Mouse (Mus musculus): ENCODE measurements around the gene Mblac1. TPM values are rescaled to one million over a fixed set of nuclear protein-coding genes. Genes with fewer than 3 reads are reported as not detected.

The Mblac1 gene
- polyA plus RNA-seq (2015; fragmentation: Nextera tagmentation; extraction: Ambion mirVana) = 5.8 and 5.9 TPM in 2 replicates

- Histone ChIP-seq H3K27ac (replicated peaks) (peak within 1 kb of the TSS; percentile 87), H3K4me3 (peak within 1 kb of the TSS; percentile 80), H3K27me3 (replicated peaks) (no peaks in the 10 kb centered on the region), H3K36me3 (peaks cover 39% of the 10 kb centered on the region), H3K9ac (peak within 1 kb of the TSS; percentile 92), H3K9me3 (no peaks in the 10 kb centered on the region), H3K4me1 (peaks cover 17% of the 10 kb centered on the region), H3K4me2 (peak within 1 kb of the TSS; percentile 99)
- 7% methylated on average over 54 of the region's 54 CpGs for WGBS
- ATAC-seq (ENCODE audit: extremely low read depth, insufficient number of reproducible peaks, low FRiP score, low TSS enrichment) = peak; percentile 64
These were observed at the start of gene Mblac1 for GRCm38 (mm10) chr5:138193771-138194727. Mblac1 (plus strand) TSS chr5:138194314.

- no peaks in the 10 kb centered on the region for H3K9me3 ChIP-seq
- H3K27me3 ChIP-seq (replicated peaks) = no peaks in the 10 kb centered on the region
- H3K27ac ChIP-seq (replicated peaks) = no peak overlapping the region
- peak overlapping the region; percentile 90 for H3K9ac ChIP-seq
- WGBS = 81% methylated on average over 3 of the region's 3 CpGs
- H3K4me1 ChIP-seq = peaks cover 11% of the 10 kb centered on the region
- H3K4me3 ChIP-seq = peak overlapping the region; percentile 80
- ATAC-seq (ENCODE audit: extremely low read depth, insufficient number of reproducible peaks, low FRiP score, low TSS enrichment) = no peak
- peak overlapping the region; percentile 87 for H3K4me2 ChIP-seq
- peaks cover 32% of the 10 kb centered on the region for H3K36me3 ChIP-seq
These were observed 39.7 kb upstream of the Mblac1 start for GRCm38 (mm10) chr5:138154390-138154789.

GRCm38 (mm10) chr5:138155443-138155976 lies 38.6 kb upstream of the Mblac1 start, which contains the start of gene Zfp113:
Zfp113 (minus strand) TSS chr5:138155744.
- WGBS = under 1% methylated on average over 31 of the region's 31 CpGs
- peak within 1 kb of the TSS; percentile 92 for H3K27ac ChIP-seq (replicated peaks)
- peak within 1 kb of the TSS; percentile 90 for H3K9ac ChIP-seq
- H3K4me3 ChIP-seq = peak within 1 kb of the TSS; percentile 80
- H3K36me3 ChIP-seq = peaks cover 27% of the 10 kb centered on the region
- no peaks in the 10 kb centered on the region for H3K27me3 ChIP-seq (replicated peaks)
- H3K4me1 ChIP-seq = peaks cover 14% of the 10 kb centered on the region
- peak within 1 kb of the TSS; percentile 87 for H3K4me2 ChIP-seq
- ATAC-seq (ENCODE audit: extremely low read depth, insufficient number of reproducible peaks, low FRiP score, low TSS enrichment) = peak; percentile 84
- no peaks in the 10 kb centered on the region for H3K9me3 ChIP-seq

- Histone ChIP-seq H3K9ac (peak overlapping the region; percentile 95), H3K9me3 (no peaks in the 10 kb centered on the region), H3K27me3 (replicated peaks) (no peaks in the 10 kb centered on the region), H3K27ac (replicated peaks) (peak overlapping the region; percentile 65), H3K36me3 (peaks cover 32% of the 10 kb centered on the region), H3K4me3 (peak overlapping the region; percentile 89), H3K4me2 (peak overlapping the region; percentile 87), H3K4me1 (peaks cover 23% of the 10 kb centered on the region)
- 61% methylated on average over 7 of the region's 7 CpGs for WGBS
- no peak for ATAC-seq (ENCODE audit: extremely low read depth, insufficient number of reproducible peaks, low FRiP score, low TSS enrichment)
These were observed 33.8 kb upstream of the Mblac1 start for GRCm38 (mm10) chr5:138160224-138160762.

- Histone ChIP-seq H3K27me3 (replicated peaks) (no peaks in the 10 kb centered on the region), H3K9ac (peak within 1 kb of the TSS; percentile 95), H3K4me1 (peaks cover 21% of the 10 kb centered on the region), H3K4me2 (peak within 1 kb of the TSS; percentile 87), H3K36me3 (peaks cover 40% of the 10 kb centered on the region), H3K4me3 (peak within 1 kb of the TSS; percentile 89), H3K27ac (replicated peaks) (peak within 1 kb of the TSS; percentile 79), H3K9me3 (no peaks in the 10 kb centered on the region)
- ATAC-seq (ENCODE audit: extremely low read depth, insufficient number of reproducible peaks, low FRiP score, low TSS enrichment) = peak; percentile 87
- WGBS = 1% methylated on average over 42 of the region's 42 CpGs
These were observed 33.1 kb upstream of the Mblac1 start, which contains the start of gene Cops6 for GRCm38 (mm10) chr5:138160842-138161665. Cops6 (plus strand) TSS chr5:138161071.

GRCm38 (mm10) chr5:138163046-138163445 lies 31.1 kb upstream of the Mblac1 start:
- H3K27ac ChIP-seq (replicated peaks) = no peak overlapping the region
- 67% methylated on average over 6 of the region's 6 CpGs for WGBS
- no peak overlapping the region for H3K4me2 ChIP-seq
- H3K9ac ChIP-seq = no peak overlapping the region
- H3K27me3 ChIP-seq (replicated peaks) = no peaks in the 10 kb centered on the region
- H3K4me1 ChIP-seq = peaks cover 21% of the 10 kb centered on the region
- no peak overlapping the region for H3K4me3 ChIP-seq
- ATAC-seq (ENCODE audit: extremely low read depth, insufficient number of reproducible peaks, low FRiP score, low TSS enrichment) = no peak
- H3K9me3 ChIP-seq = no peaks in the 10 kb centered on the region
- H3K36me3 ChIP-seq = peaks cover 60% of the 10 kb centered on the region

- H3K9ac ChIP-seq = no peak overlapping the region
- no peaks in the 10 kb centered on the region for H3K27me3 ChIP-seq (replicated peaks)
- H3K36me3 ChIP-seq = peaks cover 66% of the 10 kb centered on the region
- 75% methylated on average over 10 of the region's 10 CpGs for WGBS
- no peak for ATAC-seq (ENCODE audit: extremely low read depth, insufficient number of reproducible peaks, low FRiP score, low TSS enrichment)
- peaks cover 21% of the 10 kb centered on the region for H3K4me1 ChIP-seq
- H3K4me3 ChIP-seq = no peak overlapping the region
- H3K27ac ChIP-seq (replicated peaks) = no peak overlapping the region
- H3K9me3 ChIP-seq = no peaks in the 10 kb centered on the region
- no peak overlapping the region for H3K4me2 ChIP-seq
These were observed 30.5 kb upstream of the Mblac1 start for GRCm38 (mm10) chr5:138163610-138164009.

GRCm38 (mm10) chr5:138165594-138165993 lies 28.5 kb upstream of the Mblac1 start:
- ATAC-seq (ENCODE audit: extremely low read depth, insufficient number of reproducible peaks, low FRiP score, low TSS enrichment) = no peak
- Histone ChIP-seq H3K4me1 (peaks cover 29% of the 10 kb centered on the region), H3K9ac (no peak overlapping the region), H3K9me3 (no peaks in the 10 kb centered on the region), H3K27me3 (replicated peaks) (no peaks in the 10 kb centered on the region), H3K4me2 (no peak overlapping the region), H3K27ac (replicated peaks) (no peak overlapping the region), H3K36me3 (peaks cover 78% of the 10 kb centered on the region), H3K4me3 (no peak overlapping the region)
- 73% methylated on average over 8 of the region's 8 CpGs for WGBS

- ATAC-seq (ENCODE audit: extremely low read depth, insufficient number of reproducible peaks, low FRiP score, low TSS enrichment) = peak; percentile 79
- peaks cover 27% of the 10 kb centered on the region for H3K4me1 ChIP-seq
- peak overlapping the region; percentile 95 for H3K27ac ChIP-seq (replicated peaks)
- peak overlapping the region; percentile 90 for H3K4me2 ChIP-seq
- H3K36me3 ChIP-seq = peaks cover 68% of the 10 kb centered on the region
- peak overlapping the region; percentile 88 for H3K9ac ChIP-seq
- H3K4me3 ChIP-seq = peak overlapping the region; percentile 73
- H3K27me3 ChIP-seq (replicated peaks) = no peaks in the 10 kb centered on the region
- under 1% methylated on average over 47 of the region's 47 CpGs for WGBS
- no peaks in the 10 kb centered on the region for H3K9me3 ChIP-seq
These were observed 23.1 kb upstream of the Mblac1 start for GRCm38 (mm10) chr5:138170936-138171561.

GRCm38 (mm10) chr5:138171695-138172491 lies 22.2 kb upstream of the Mblac1 start, which contains the start of the genes Ap4m1 and Mcm7:
Ap4m1 (plus strand) TSS chr5:138172002.
Mcm7 (minus strand) TSS chr5:138172422.
- Histone ChIP-seq H3K9me3 (no peaks in the 10 kb centered on the region), H3K4me1 (peaks cover 27% of the 10 kb centered on the region), H3K4me3 (peak within 1 kb of the TSS; percentile 73), H3K27ac (replicated peaks) (peak within 1 kb of the TSS; percentile 95), H3K36me3 (peaks cover 68% of the 10 kb centered on the region), H3K4me2 (peak within 1 kb of the TSS; percentile 90), H3K9ac (peak within 1 kb of the TSS; percentile 88), H3K27me3 (replicated peaks) (no peaks in the 10 kb centered on the region)
- peak; percentile 83 for ATAC-seq (ENCODE audit: extremely low read depth, insufficient number of reproducible peaks, low FRiP score, low TSS enrichment)
- under 1% methylated on average over 54 of the region's 54 CpGs for WGBS

Data from heart, embryonic 13.5 days (tissue).